In genomic region chr1:130787001-130787400, GRCm38 (mm10) we compare ENCODE assay signal across 15 mouse cellular contexts. TPM values are rescaled to one million over a fixed set of nuclear protein-coding genes. Genes with fewer than 3 reads are reported as not detected.
DNase-seq lines count a peak whose midpoint lies in the region; ATAC-seq and TF ChIP-seq lines count a peak whose summit lies in the region.
"Had no signal": no experiment of that assay in that cellular context is flagged by ENCODE, and none has a peak within 500 bp of the region (broad histone marks: within the 10 kb centered on the region; RNA-seq: fewer than 3 reads in every experiment).

No protein-coding gene starts in this region.

- no peak overlapping the region for H3K4me3 ChIP-seq in forebrain, postnatal 0 days (ENCODE audit: low read depth, low read length)
- no peak overlapping the region for H3K4me3 ChIP-seq in forebrain, embryonic 15.5 days
- no peak overlapping the region for H3K4me3 ChIP-seq in lung, postnatal 0 days (ENCODE audit: low read depth, low read length)
- H3K4me3 ChIP-seq in stomach, embryonic 16.5 days (replicated peaks; ENCODE audit: low read length): no peak overlapping the region
- H3K4me3 ChIP-seq: midbrain, embryonic 13.5 days had no signal

- H3K9ac ChIP-seq in forebrain, postnatal 0 days: no peak overlapping the region
- no peak overlapping the region for H3K9ac ChIP-seq in forebrain, embryonic 15.5 days (replicated peaks)
- H3K9ac ChIP-seq in lung, postnatal 0 days (replicated peaks; ENCODE audit: low read depth): no peak overlapping the region
- H3K9ac ChIP-seq in stomach, embryonic 16.5 days (ENCODE audit: low read length): no peak overlapping the region
- H3K9ac ChIP-seq: hindbrain, embryonic 14.5 days; midbrain, embryonic 13.5 days had no signal

- 0 out of 2 replicates have a peak, but pooled peaks cover 3% of the 10 kb centered on the region for H3K4me1 ChIP-seq in forebrain, postnatal 0 days (ENCODE audit: insufficient read depth)
- peaks cover 5% of the 10 kb centered on the region; the same call in 1 of the 2 replicates for H3K4me1 ChIP-seq in forebrain, embryonic 15.5 days
- no peaks in the 10 kb centered on the region for H3K4me1 ChIP-seq in lung, postnatal 0 days (ENCODE audit: insufficient read depth, low read depth, low read length)
- no peaks in the 10 kb centered on the region for H3K4me1 ChIP-seq in stomach, embryonic 16.5 days (ENCODE audit: control insufficient read depth, insufficient read depth, low read length)

- 46% methylated on average over 4 of the region's 4 CpGs for WGBS in forebrain, postnatal 0 days
- WGBS in forebrain, embryonic 15.5 days: 33% methylated on average over 4 of the region's 4 CpGs
- 34% methylated on average over 4 of the region's 4 CpGs for WGBS in lung, postnatal 0 days
- WGBS in stomach, embryonic 16.5 days: 44% methylated on average over 4 of the region's 4 CpGs

- DNase-seq in forebrain, postnatal 0 days: no peak
- DNase-seq in lung, postnatal 0 days (ENCODE audit: low spot score): peak; percentile 31
- no peak for DNase-seq in lung, postnatal 25 days (ENCODE audit: low spot score)
- DNase-seq in cerebellum, postnatal 36 days: no peak
- no peak for DNase-seq in frontal cortex, postnatal 36 days (ENCODE audit: low spot score in 2 of 2)
- DNase-seq: adrenal gland, adult 8-10 months; cerebellum, adult 2 months; gastrocnemius, postnatal 25 days; retina, postnatal 1 day had no signal

- H3K4me2 ChIP-seq in forebrain, postnatal 0 days (ENCODE audit: low read depth): no peak overlapping the region
- H3K4me2 ChIP-seq in forebrain, embryonic 15.5 days (replicated peaks): no peak overlapping the region
- no peak overlapping the region for H3K4me2 ChIP-seq in lung, postnatal 0 days (replicated peaks; ENCODE audit: low read depth, low read length)
- H3K4me2 ChIP-seq in stomach, embryonic 16.5 days (ENCODE audit: low read depth, low read length): no peak overlapping the region
- H3K4me2 ChIP-seq: hindbrain, embryonic 14.5 days; midbrain, embryonic 13.5 days had no signal

- no peak for TF ChIP-seq EP300 in lung, postnatal 0 days (IDR thresholded peaks at IDR 0.05)

- no peaks in the 10 kb centered on the region for H3K27me3 ChIP-seq in forebrain, postnatal 0 days (ENCODE audit: insufficient read depth, low read length)
- H3K27me3 ChIP-seq in forebrain, embryonic 15.5 days: no peaks in the 10 kb centered on the region
- no peaks in the 10 kb centered on the region for H3K27me3 ChIP-seq in lung, postnatal 0 days (replicated peaks; ENCODE audit: insufficient read depth, low read length)
- no peaks in the 10 kb centered on the region for H3K27me3 ChIP-seq in stomach, embryonic 16.5 days (ENCODE audit: control insufficient read depth, insufficient read depth, low read length)
- H3K27me3 ChIP-seq: midbrain, embryonic 13.5 days had no signal

- H3K9me3 ChIP-seq in forebrain, postnatal 0 days (ENCODE audit: low read length): no peaks in the 10 kb centered on the region
- H3K9me3 ChIP-seq in forebrain, embryonic 15.5 days: no peaks in the 10 kb centered on the region
- H3K9me3 ChIP-seq in lung, postnatal 0 days (ENCODE audit: low read length): no peaks in the 10 kb centered on the region
- H3K9me3 ChIP-seq in stomach, embryonic 16.5 days (replicated peaks; ENCODE audit: control insufficient read depth, low read length): no peaks in the 10 kb centered on the region
- H3K9me3 ChIP-seq: midbrain, embryonic 13.5 days had no signal

- ATAC-seq in forebrain, postnatal 0 days: no peak
- ATAC-seq in forebrain, embryonic 15.5 days (replicated peaks): no peak
- peak; percentile 60 for ATAC-seq in lung, postnatal 0 days
- peak; percentile 42 to 58 for ATAC-seq in hematopoietic stem cell, adult 5-6 weeks (replicated peaks in 1 of 2; ENCODE audit: insufficient read depth in 1 of 2, low FRiP score in 2 of 2, low TSS enrichment in 1 of 2, low read depth in 1 of 2, poor library complexity in 2 of 2, severe bottlenecking in 2 of 2)
- 0 out of 2 replicates have a peak, but pooled peaks have one; percentile 37 for ATAC-seq in stomach, embryonic 16.5 days (ENCODE audit: insufficient read depth, low FRiP score)
- ATAC-seq: midbrain, embryonic 13.5 days had no signal

- TF ChIP-seq CTCF in forebrain, postnatal 0 days (IDR thresholded peaks at IDR 0.05; ENCODE audit: low read depth): peak; percentile 33
- peak; percentile 61 for TF ChIP-seq CTCF in lung, postnatal 0 days (IDR thresholded peaks at IDR 0.05)

- no peaks in the 10 kb centered on the region for H3K36me3 ChIP-seq in forebrain, postnatal 0 days (ENCODE audit: insufficient read depth)
- no peaks in the 10 kb centered on the region for H3K36me3 ChIP-seq in forebrain, embryonic 15.5 days
- H3K36me3 ChIP-seq in lung, postnatal 0 days (ENCODE audit: insufficient read depth, low read length): no peaks in the 10 kb centered on the region
- H3K36me3 ChIP-seq in stomach, embryonic 16.5 days (ENCODE audit: control insufficient read depth, insufficient read depth, low read length): no peaks in the 10 kb centered on the region
- H3K36me3 ChIP-seq: midbrain, embryonic 13.5 days had no signal

- H3K27ac ChIP-seq in forebrain, postnatal 0 days (ENCODE audit: low read depth, low read length): no peak overlapping the region
- H3K27ac ChIP-seq in forebrain, embryonic 15.5 days (replicated peaks): no peak overlapping the region
- H3K27ac ChIP-seq in lung, postnatal 0 days (ENCODE audit: low read length): no peak overlapping the region
- H3K27ac ChIP-seq in stomach, embryonic 16.5 days (ENCODE audit: low read length): no peak overlapping the region
- H3K27ac ChIP-seq: hindbrain, embryonic 14.5 days; midbrain, embryonic 13.5 days had no signal

RNA-seq across cellular contexts. Expression of gene Fcamr, which starts 13.7 kb away (rescaled TPM):
- total RNA-seq in forebrain, postnatal 0 days (2014; rRNA removed): 0.19 TPM in 1 of 2 replicates, not detected in the other
- polyA plus RNA-seq in forebrain, postnatal 0 days (2015; fragmentation: Nextera tagmentation; extraction: Ambion mirVana): not detected in 2 replicates
- polyA plus RNA-seq in forebrain, embryonic 15.5 days (2015; fragmentation: Nextera tagmentation; extraction: Ambion mirVana): not detected in 2 replicates
- polyA plus RNA-seq in lung, postnatal 0 days (2015; fragmentation: Nextera tagmentation; extraction: Ambion mirVana): 0.06 and 0.27 TPM in 2 replicates
- total RNA-seq in hematopoietic stem cell, adult 5-6 weeks (2017): not detected in 2 replicates
- polyA plus RNA-seq in stomach, embryonic 16.5 days (2015; fragmentation: Nextera tagmentation; extraction: Ambion mirVana): 0.42 and 0.56 TPM in 2 replicates
- total RNA-seq: gastrocnemius, postnatal 25 days; left cerebral cortex, postnatal 14 days had no signal
- polyA plus RNA-seq: hindbrain, embryonic 14.5 days; midbrain, embryonic 13.5 days had no signal

RNA-seq across cellular contexts. Expression of gene Pigr, which starts 39.5 kb away (rescaled TPM):
- 0.08 TPM in 1 of 2 replicates, not detected in the other for total RNA-seq in forebrain, postnatal 0 days (2014; rRNA removed)
- not detected in 2 replicates for polyA plus RNA-seq in forebrain, postnatal 0 days (2015; fragmentation: Nextera tagmentation; extraction: Ambion mirVana)
- not detected in 2 replicates for polyA plus RNA-seq in forebrain, embryonic 15.5 days (2015; fragmentation: Nextera tagmentation; extraction: Ambion mirVana)
- 0.08 and 0.26 TPM in 2 replicates for polyA plus RNA-seq in lung, postnatal 0 days (2015; fragmentation: Nextera tagmentation; extraction: Ambion mirVana)
- not detected in 2 replicates for total RNA-seq in hematopoietic stem cell, adult 5-6 weeks (2017)
- 0.34 and 0.70 TPM in 2 replicates for polyA plus RNA-seq in stomach, embryonic 16.5 days (2015; fragmentation: Nextera tagmentation; extraction: Ambion mirVana)
- total RNA-seq: gastrocnemius, postnatal 25 days had no signal
- polyA plus RNA-seq: hindbrain, embryonic 14.5 days; midbrain, embryonic 13.5 days had no signal

RNA-seq across cellular contexts. Expression of gene AA986860, which starts 55.2 kb away (rescaled TPM):
- 0.33 and 0.69 TPM in 2 replicates for total RNA-seq in forebrain, postnatal 0 days (2014; rRNA removed)
- polyA plus RNA-seq in forebrain, postnatal 0 days (2015; fragmentation: Nextera tagmentation; extraction: Ambion mirVana): 0.29 and 0.48 TPM in 2 replicates
- polyA plus RNA-seq in forebrain, embryonic 15.5 days (2015; fragmentation: Nextera tagmentation; extraction: Ambion mirVana): 0.53 and 0.56 TPM in 2 replicates
- polyA plus RNA-seq in lung, postnatal 0 days (2015; fragmentation: Nextera tagmentation; extraction: Ambion mirVana): 53.1 and 60.9 TPM in 2 replicates
- 0.30 TPM in 1 of 2 replicates, not detected in the other for total RNA-seq in hematopoietic stem cell, adult 5-6 weeks (2017)
- 44.2 and 52.0 TPM in 2 replicates for polyA plus RNA-seq in stomach, embryonic 16.5 days (2015; fragmentation: Nextera tagmentation; extraction: Ambion mirVana)

RNA-seq across cellular contexts. Expression of gene Pfkfb2, which starts 57.9 kb away (rescaled TPM):
- total RNA-seq in forebrain, postnatal 0 days (2014; rRNA removed): 39.5 and 42.0 TPM in 2 replicates
- 14.6 and 20.2 TPM in 2 replicates for polyA plus RNA-seq in forebrain, postnatal 0 days (2015; fragmentation: Nextera tagmentation; extraction: Ambion mirVana)
- 24.9 and 25.6 TPM in 2 replicates for polyA plus RNA-seq in forebrain, embryonic 15.5 days (2015; fragmentation: Nextera tagmentation; extraction: Ambion mirVana)
- 12.8 and 13.5 TPM in 2 replicates for polyA plus RNA-seq in lung, postnatal 0 days (2015; fragmentation: Nextera tagmentation; extraction: Ambion mirVana)
- total RNA-seq in hematopoietic stem cell, adult 5-6 weeks (2017): 14.6 and 18.1 TPM in 2 replicates
- polyA plus RNA-seq in stomach, embryonic 16.5 days (2015; fragmentation: Nextera tagmentation; extraction: Ambion mirVana): 11.3 and 11.6 TPM in 2 replicates

Comparison
In these comparisons a context has a peak if more than half of its experiments do, and no peak if none do; other contexts are left out.
1. ATAC-seq: peak in lung, postnatal 0 days (single experiment), hematopoietic stem cell, adult 5-6 weeks (2 of 2) and stomach, embryonic 16.5 days (single experiment); none in forebrain, postnatal 0 days (single experiment) and forebrain, embryonic 15.5 days (single experiment).
2. RNA of gene AA986860, which starts 55.2 kb away (polyA plus RNA-seq): 53.1 to 60.9 TPM in lung, postnatal 0 days and 44.2 to 52.0 TPM in stomach, embryonic 16.5 days; 0.53 to 0.56 TPM in forebrain, embryonic 15.5 days and 0.29 to 0.48 TPM in forebrain, postnatal 0 days; every median in the first group is over 10 times any median in the second.